Mouse (Mus musculus) heart, postnatal 10 days (tissue): Measurements from ENCODE around the gene Rassf3. TPM values are rescaled to one million over a fixed set of nuclear protein-coding genes. Genes with fewer than 3 reads are reported as not detected.

Experiments used
- DNase-seq, 2 experiments: peaks; one replicate each; pipeline ENCODE4 v3.0.0; 2021
- intact Hi-C: fragments of 180-260 bp; cut with DNase I; formaldehyde crosslinking; loops from one replicate; pipeline ENCODE4 v1.15.1; 2025
- total RNA-seq, 2 experiments: library from RNA; stranded (reverse); gene quantifications; 2 replicates each; pipeline ENCODE4 v1.2.3; 2021

The Rassf3 gene
- total RNA-seq, 2 experiments from 2014 or later = 98.8 to 116 TPM

DNA sequence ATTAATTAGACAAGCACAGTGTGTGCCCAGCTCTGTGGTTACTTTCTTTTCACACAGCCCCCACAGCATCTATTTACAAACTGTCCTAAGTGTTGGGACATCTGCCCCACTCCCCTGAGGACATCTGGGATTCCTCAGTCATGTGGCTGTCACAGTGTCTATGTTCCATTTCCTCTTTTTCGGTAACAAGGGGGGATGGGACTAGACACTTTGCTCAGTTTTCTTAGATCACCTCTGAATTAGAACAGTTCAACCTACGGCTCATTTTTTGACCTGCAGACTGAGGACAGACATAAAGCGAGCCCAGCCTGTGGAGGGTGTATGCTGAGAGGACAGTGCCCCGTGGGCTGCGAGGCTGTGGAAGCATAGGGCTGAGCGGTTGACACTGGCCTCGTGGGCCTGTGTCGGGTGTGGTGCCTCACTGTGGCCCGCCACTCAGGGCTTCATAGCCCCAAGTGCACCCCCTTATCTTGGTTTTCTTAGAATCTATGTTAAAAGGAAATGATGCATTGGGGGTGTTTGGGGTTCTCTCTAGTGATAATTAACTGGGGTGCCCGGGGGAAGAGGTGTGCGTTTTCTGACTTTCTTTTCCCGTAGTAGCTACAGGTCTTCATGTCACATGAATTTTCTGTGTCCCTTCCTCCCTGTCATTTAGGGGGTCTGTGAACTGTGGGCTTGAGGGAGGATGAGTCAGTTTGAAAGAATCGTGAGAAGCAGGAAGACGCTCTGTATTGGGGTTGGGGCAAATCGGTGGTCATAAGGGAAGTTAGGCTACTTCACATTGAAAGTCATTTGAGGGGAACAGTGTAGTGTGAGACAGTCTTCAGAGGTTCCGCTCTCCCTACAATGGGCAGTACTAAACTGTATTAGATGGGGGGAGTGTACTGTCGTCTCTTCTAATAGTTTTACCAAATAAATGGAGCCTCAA is 101.2 kb downstream of the Rassf3 start:
- no peak for DNase-seq
- intact Hi-C loops = no loop called here

DNA sequence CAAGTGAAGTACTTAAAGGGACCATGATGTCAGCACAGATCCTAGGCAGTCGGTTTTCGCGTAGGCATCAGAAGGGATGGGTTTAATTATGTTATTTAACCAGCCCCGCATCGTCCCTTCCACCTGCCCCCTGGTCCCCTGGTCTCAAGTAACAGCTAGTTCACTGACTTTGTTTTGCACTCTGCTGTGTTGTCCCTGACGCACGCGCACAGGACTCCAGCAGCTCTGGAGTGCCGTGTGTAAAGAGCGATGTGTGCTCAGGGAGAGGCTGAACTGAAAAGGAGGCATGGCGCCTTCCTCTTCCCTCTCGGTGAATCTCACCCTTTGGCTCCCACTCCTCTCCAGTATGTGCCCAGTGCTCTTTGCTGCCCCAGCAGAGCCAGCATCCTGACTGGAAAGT is 102.1 kb downstream of the Rassf3 start:
- intact Hi-C loops = no loop called here
- no peak for DNase-seq

DNA sequence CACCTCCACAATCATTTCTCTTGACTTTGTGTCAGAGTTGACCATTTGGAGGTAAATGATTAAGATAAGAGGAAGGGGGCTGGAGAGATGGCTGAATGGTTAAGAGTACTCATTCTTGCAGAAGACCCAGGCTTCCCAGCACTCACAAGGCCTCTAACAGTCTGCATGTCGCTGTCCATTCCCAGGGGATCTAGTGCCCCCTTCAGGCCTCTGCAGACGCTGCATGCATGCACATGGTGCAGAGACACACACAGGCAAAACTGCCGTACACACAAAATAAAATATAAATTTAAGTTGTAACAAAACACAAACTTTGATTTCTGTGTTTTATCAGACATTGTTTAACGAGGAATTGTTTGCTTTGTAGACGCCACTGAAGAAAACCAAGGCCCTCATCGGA is 105.4 kb downstream of the Rassf3 start:
- intact Hi-C loops = no loop called here
- no peak for DNase-seq

DNA sequence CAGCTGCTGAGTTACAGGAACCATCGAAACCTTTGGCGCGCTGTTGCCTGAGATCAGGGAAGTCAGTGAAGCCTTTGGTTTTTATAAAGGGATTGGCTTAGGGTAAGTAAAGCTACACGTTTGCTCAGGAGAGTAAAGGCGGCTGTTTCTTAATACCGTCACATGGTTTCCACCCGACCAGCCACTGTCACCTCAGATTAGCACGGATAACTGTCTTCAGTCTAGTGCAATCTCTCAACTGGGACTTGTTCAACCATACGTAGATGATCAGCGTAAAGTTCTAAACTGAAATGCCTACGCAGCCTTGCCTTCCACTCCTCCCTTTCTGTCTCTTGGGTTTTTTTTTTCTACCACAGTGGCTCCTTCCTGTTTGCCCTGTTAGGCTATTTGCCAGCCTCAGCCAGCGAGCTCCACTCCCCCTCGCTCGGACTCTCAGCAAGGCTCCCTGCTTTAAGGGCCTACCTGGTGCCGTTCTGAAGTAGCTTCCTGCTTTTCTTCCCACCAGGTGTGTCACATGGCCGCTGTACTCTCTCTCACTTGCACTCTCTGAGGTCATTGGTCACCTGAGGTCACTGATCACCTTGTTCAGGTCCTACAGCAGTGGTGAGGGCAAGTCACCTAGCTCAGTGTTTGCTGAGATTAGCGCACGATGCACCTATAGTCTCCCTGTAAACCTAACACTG is 107.2 kb downstream of the Rassf3 start:
- no peak for DNase-seq
- intact Hi-C loops = no loop called here

DNA sequence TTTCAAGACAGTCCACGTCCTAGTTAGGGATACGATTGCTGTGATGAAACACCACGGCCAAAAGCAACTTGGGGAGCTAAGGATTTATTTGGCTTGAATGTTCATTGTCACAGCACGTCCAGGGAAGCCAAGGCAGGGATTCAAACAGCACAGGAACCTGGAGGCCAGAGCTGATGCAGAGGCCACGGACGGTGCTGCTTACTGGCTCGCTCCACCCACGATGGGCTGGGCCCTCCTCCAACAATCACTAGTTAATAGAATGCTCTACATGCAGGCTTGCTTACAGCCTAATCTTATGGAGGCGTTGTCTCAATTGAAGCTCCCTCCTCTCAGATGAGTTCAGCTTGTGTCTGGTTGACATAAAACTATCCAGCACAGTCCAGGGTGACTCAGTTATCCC is 108.4 kb downstream of the Rassf3 start:
- intact Hi-C loops = no loop called here

DNA sequence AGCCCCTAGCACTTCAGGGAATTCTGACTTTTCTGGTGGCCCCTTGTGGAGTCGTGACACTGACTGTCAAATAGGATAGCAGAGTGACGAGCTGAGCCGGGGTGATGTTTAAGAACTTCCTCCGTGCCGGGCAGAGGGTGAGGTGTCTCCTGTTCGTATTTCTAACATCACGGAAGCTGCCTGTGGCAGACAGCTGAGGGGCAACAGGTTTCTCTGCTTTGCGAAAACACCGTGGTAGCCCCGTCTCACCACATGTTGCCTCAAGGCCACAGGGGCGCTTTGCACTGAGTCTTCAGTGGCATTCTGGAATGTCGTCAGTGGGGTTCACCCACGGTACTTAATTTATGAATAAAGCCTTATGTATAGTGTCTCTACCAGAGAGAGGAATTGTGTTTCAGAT is 108.9 kb downstream of the Rassf3 start:
- no peak for DNase-seq

More for the DNA sequence above, 108.4 kb downstream of the Rassf3 start:
- DNase-seq = no peak

DNA sequence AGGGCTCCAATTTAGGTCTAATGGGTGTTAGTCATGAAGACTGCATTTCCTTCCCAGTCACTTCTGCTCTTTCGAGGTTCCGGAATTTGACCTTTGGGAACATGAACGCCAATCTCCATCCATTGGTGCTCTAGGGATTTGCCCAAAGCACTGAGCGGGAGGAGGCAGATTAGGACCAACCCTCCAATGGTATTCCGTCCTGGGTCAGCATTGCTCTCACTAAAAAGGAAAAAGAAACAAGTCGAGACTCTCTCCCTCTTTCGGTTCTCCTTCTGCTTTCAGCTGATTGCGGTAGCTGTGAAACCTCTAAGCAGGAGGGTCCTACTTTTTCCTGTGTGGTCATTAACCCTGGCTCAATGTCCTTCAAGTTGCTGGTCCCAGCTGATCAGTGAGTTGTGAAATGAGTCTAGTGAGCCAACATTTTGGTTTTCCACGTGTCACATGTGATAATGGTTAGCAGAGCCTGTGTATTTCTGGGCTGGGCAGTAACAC is 110.3 kb downstream of the Rassf3 start:
- DNase-seq = peak; percentile 51 to 55
- intact Hi-C loops = no loop called here

More for the DNA sequence above, 108.9 kb downstream of the Rassf3 start:
- intact Hi-C loops = no loop called here

DNA sequence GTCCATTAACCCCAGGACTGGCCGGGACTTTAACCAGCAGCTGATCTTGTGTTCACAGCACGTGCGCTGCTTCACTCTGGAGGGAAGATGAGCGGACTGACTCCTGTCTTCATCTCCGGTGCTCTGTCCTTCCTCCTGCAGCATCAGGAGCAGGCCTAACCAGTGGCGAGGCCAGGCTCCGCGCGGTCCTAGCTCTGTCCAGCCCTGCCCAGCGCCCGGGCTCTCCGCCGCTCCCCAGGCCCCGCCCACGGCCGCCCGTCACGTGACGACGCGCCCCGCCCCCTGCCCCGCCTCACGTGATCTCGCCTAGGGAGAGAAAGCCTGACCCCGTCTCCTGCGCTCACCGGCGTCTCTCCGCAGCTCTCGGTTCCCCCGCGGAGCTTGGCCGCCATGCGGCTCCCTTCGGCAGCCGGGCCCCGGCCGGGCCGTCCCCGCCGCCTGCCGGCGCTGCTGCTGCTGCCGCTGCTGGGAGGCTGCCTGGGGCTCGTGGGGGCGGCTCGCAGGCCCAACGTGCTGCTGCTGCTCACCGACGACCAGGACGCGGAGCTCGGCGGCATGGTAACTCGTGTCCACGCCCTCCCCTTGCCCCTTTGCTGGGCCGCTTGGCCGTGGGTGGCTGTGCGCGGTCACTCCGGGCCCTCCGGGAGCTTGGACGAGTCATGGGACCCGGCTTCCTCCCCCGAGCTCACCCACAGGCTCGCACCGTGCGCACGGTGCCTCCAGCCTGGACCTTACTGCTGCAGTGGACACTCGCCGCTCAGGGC is 111.2 kb downstream of the Rassf3 start, which contains the start of gene Gns:
TSS of gene Gns (plus strand) at position 290 of the 764 bp plus-strand sequence.
- peak; percentile 89 to 90 for DNase-seq
- intact Hi-C loops = no loop called here

DNA sequence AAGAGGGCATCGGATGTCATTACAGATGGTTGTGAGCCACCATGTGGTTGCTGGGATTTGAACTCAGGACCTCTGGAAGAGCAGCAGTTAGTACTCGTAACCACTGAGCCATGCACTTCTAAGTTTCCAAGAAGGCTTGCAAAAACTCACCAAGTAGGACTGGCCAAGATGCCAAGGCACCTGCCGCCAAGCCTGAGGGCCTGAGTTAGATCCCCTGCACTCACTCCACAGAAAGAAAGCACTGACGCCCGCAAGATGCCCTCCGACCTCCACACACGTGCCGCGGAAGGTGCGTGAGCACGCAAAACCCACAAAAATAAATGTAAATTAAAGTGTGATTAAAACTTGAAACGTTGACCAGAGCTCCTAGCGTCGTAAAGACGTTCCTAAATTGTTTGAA is 111.8 kb downstream of the Rassf3 start:
- intact Hi-C loops = no loop called here
- DNase-seq = no peak

DNA sequence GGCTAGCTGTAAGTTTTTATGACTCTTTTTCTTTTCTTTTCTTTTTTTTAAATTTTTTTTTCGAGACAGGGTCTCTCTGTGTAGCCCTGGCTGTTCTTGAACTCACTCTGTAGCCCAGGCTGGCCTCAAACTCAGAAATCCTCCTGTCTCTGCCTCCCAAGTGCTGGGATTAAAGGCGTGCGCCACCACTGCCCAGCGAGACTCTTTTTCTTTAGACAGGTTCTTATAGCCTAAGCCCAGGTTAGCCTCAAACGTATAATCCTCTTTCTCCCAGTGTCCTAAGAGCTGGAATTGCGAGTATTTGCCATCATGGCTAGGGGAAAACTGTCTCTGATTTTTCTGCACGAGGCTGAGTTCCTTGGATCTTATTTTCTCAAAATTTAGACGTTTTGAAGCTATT is 112.9 kb downstream of the Rassf3 start:
- intact Hi-C loops = no loop called here
- no peak for DNase-seq

DNA sequence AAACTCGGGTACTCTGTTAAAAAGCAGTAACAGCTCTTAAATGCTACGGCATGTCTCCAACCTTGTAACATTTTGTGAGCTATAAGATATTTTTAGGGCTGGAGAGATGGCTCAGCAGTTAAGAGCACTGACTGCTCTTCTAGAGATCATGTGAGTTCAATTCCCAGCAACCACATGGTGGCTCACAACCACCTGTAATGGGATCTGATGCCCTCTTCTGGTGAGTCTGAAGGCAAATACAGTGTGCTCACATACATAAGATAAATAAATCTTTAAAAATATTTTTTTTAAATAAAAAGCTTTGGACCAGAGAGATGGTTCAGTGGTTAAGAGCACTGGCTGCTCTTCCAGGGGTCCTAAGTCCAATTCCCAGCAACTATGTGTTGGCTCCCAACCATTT is 115.8 kb downstream of the Rassf3 start:
- intact Hi-C loops = no loop called here
- no peak for DNase-seq

Other genes starting within 250 kb of the Rassf3 start
- 1 to 10 TPM; 3.8 to 5.3 TPM for gene Tbc1d30, start 125.1 kb downstream of the Rassf3 start, total RNA-seq
- gene Gns, start 111.3 kb downstream of the Rassf3 start, total RNA-seq = 10 to 100 TPM; 72.7 to 78.3 TPM
- gene Tbk1, start 110.4 kb upstream of the Rassf3 start, total RNA-seq = 10 to 100 TPM; 17.3 to 19.5 TPM
- gene Xpot, start 150.0 kb upstream of the Rassf3 start, total RNA-seq = 10 to 100 TPM; 31.7 to 33.8 TPM
- gene D930020B18Rik, start 165.2 kb upstream of the Rassf3 start, total RNA-seq = not detected